Mouse (Mus musculus) gastrocnemius, adult 18-20 months (tissue): Measurements from ENCODE around the gene Hist2h2aa2. TPM values are rescaled to one million over a fixed set of nuclear protein-coding genes. Genes with fewer than 3 reads are reported as not detected.
"Not testable (repeated sequence)": the region's sequence is repeated elsewhere in the genome, so short reads cannot be mapped to it uniquely, and the experiment has no call there.

Source experiments
- DNase-seq: peaks from one replicate; pipeline ENCODE4 v3.0.0; 2021; ENCODE audit warnings: low spot score
- total RNA-seq, 2 experiments: library from RNA; stranded (reverse); gene quantifications; 2 replicates each; pipeline ENCODE4 v1.2.3; 2021

Hist2h2aa2 gene
- total RNA-seq, 2 experiments from 2014 or later = 170 to 186 TPM

DNA sequence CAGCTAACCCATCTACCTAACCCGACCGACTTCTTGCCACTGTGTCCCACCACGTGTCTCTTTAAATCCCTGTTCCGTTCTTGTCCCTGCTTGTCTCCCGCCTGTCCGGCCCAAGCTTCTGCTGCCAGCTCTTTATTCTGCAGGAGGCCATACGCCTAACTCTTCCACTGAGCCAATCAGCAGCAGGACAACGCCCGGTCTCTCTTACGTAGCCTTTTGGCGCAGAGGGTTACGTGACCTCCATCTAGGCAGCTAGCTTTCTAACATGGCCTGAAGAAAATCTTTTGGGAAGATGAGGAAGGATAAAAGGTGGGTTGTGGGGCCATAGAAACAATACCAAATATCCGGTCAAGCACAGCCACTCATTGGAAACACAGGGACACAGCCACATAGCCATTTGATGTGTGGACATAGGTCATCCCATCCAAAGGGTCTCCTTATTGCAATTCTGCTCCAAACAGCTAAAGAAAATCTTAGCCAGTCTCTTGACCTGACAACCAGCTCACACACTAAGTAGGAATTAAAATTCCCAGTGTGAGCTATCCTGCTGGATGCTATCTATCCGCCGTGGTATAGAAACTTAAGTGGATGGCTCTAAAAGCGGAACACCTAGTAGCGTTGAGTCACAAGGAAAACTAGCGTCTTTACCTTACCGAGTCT lies 22.3 kb upstream of the Hist2h2aa2 start:
- peak; percentile 90 for DNase-seq

DNA sequence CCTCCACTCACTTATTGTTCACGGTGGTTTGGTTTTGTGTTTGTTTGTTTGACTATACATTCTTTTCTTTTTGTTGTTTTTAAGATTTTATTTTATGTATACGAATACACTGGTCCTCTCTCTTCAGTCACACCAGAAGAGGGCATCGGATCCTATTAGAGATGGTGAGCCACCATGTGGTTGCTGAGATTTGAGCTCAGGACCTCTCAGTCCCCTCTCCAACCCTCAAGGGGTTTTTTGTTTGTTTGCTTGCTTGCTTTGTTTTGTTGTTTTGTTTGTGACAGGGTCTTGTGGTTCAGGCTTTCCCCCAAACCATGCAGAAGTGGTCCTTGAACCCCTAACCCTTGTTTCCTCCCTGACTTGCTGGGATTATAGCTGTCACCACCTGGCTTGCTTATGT lies 21.5 kb upstream of the Hist2h2aa2 start:
- no peak for DNase-seq

DNA sequence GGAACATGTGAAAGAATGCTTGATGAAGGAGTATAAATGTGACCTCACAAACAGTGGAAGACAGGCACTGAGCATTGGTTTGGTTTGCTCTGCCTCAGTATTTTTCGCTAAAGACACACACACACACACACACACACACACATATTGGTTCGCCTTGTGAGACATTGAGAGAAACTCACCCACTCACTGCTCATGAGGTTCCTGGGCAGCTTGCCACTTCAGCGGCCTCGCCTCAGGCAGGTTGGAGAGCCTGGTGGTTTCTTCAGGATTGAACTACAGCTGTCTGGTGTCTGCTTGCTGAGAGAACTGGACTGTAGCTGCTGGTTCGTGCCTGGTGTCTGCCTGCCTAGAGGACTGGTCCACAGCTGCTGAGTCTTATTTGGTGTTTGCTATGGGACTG lies 20.1 kb upstream of the Hist2h2aa2 start:
- no peak for DNase-seq

GRCm38 (mm10) chr3:96257190-96257589 lies 17.1 kb upstream of the Hist2h2aa2 start:
- DNase-seq = no peak

DNA sequence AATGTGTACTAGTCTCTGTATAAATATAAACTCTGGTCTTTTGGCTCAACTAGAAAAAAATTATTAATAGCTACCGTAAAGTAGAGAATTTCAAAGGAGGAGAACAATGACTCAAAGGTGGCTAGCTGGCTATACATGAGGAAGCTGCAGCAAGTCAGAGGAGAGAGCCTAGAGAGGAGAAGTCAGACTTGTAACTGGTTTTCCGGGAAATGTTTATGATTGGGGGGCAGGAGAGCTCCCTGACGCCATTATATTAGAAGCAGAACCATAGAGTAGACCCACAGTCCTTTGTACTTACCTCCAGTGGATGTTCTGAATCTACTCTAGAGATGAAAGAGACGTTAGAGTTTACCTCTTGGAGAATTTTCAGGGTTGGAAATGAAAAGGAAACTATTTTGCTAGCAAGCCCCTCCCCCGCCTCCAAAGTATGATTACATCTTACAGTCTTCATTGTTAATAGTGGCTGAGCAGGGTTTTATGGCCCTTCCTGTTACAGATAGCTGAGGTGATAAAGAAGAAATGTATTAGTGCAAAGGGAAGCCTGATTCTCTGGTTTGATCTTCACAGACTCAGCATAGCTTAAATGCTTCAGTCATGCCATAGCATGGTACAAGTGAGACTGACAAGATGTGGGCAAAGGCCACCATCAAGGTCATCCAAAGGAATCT lies 16.0 kb upstream of the Hist2h2aa2 start:
- DNase-seq = no peak

GRCm38 (mm10) chr3:96254683-96255355 lies 14.7 kb upstream of the Hist2h2aa2 start:
- DNase-seq = no peak

DNA sequence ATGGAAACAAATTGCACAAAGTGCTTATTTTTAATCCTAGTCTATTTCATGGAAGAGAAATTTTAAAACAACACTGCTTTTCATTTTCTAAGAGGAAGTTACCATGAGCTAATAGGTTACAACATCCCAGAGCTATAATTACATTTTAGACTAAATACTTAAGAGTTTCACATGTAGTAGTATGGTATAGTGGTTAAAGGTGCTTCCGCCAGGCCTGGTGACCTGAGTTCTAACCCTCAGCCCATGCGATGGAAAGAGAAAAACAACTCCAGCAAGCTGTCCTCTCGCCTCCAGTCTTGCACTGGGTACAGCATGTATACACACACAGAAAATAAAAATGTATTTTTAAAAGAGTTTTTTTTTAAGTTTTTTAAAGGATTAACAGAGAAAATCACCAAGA lies 11.7 kb upstream of the Hist2h2aa2 start:
- no peak for DNase-seq

GRCm38 (mm10) chr3:96250890-96251289 lies 10.8 kb upstream of the Hist2h2aa2 start:
- no peak for DNase-seq

- no peak for DNase-seq
These were observed 8.9 kb upstream of the Hist2h2aa2 start for GRCm38 (mm10) chr3:96249034-96249345.

DNA sequence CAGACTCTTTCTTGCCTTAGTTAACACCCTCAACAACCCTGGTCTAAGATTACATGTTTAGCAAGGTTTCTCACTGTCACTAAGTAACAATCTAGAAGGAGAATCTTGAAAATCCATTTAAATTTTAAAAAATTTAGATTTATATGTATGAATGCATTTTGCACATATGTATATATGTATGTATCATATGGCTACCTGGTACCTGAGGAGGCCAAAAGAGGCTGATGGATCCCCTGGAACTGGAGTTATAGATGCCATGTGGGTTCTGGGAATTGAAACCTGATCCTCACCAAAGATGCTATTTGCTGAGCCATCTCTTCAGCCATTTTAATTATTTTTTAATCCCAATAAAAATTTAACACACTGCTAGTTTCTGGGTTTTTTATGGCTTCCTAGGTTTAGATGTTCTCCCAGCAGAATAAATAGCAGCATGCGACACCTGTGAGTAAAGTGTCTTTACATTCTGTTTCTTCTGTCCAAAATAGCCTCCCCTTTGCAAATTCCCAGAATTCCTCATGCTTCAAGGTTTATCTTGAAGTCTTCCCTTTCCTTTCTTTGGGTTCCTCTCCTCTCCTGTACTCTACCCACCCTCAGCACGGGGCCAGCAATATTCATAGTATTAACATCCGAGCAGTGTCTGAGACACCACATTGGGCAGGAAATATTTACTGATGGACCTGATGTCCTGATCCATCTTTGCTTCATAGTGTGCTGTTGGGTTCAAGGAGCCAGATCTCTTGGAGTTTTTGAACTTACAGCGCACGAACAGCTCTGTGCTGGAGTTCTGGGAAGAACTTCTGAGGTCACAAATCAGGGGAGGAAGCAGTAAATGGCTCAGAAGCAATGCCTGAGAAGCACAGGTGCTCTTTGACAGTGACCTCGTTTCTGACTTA lies 8.3 kb upstream of the Hist2h2aa2 start:
- no peak for DNase-seq

DNA sequence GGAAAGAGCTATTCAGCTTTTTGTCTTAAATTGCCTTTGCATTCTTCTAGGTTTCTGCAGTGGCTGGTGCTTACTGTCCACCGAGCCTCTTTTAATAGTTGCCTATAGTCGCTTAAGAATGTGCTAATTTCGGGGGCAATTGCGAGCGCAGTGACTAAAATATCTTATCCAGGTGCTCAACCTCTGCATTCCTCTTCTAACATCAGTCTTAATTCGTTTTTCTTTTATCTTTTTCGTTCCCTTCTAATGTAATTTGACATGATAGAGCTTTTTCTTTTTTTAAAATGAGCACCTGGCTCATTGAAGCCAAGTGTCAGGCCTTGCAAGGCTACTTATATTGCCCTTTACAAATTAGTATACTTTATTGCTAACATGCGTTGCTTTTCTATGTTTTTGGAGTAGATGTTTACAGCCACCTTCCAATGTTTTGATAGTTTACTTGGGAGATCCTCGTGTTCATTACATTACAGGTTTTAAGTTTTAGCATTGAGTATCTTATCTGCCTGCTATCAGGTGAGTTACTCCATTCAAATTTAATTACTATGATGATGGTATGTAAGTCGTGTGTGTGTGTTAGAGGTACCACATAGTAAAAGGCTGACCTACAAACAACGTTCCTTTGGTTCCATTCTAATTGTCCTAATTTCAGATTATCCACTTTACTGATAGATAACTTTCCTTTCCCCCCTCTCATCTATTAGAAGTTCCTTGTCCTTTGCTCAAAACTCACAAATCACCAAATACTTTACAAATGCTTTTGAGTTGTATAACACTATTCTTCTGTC lies 7.5 kb upstream of the Hist2h2aa2 start:
- DNase-seq = no peak

GRCm38 (mm10) chr3:96246427-96246856 lies 6.4 kb upstream of the Hist2h2aa2 start, which contains the start of gene Hist2h3c1:
Gene Hist2h3c1 (plus strand): TSS chr3:96246685.
- not testable (repeated sequence) for DNase-seq

- not testable (repeated sequence) for DNase-seq
These were observed 5.9 kb upstream of the Hist2h2aa2 start for GRCm38 (mm10) chr3:96246018-96246417.

- peak; percentile 86 for DNase-seq
These were observed 5.2 kb upstream of the Hist2h2aa2 start, which contains the start of gene Hist2h2aa1 for GRCm38 (mm10) chr3:96245003-96245886. Gene Hist2h2aa1 (plus strand): TSS chr3:96245497.

DNA sequence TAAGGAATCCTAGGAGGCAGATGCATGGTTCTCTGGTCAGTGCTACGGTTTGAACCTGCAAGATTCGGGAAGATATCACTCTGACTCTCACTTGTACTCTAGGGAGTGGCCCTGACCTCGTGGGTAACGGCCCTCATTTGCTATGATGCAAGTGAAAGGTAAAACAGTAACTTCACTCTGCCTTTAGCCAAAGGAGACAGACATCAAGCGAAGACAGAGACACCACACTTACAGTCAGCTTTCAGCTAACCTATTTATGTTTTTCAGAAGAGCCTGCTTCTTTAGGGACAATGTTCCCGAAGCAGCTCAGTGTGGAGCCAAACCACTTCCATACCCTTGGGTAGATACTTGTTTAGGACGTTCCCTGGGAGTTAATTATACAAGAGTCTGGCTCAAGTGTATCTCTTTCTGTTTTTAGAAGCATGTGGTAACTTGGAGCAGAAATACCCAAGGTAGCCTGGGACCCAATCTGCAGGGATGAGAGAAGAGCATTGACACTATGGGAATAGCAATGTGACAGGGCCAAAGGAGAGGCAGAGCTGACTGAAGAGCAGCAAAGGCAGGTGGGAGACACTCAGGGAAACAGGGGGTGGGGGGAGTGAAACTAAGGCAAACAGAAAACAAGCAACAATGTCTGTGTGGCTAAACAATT lies 4.0 kb upstream of the Hist2h2aa2 start:
- DNase-seq = no peak

DNA sequence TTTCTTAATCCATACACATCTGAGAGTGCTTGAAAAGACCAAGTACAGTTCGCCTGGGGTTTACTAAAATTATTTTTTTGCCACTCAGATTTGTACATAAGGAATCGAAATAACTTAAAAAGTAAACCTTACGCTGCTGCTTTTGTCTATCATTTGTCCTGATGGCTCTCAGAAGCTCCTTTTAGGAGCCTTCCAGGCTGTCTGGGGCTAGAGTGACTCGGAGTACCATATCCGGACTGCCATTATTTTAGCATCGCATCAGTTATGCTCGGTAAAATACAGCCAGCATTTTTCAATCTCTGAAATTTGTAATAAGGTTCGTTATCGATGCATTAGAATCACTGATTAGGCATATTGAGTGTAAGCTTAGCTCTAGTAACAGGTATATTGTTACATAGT lies 722 bp upstream of the Hist2h2aa2 start:
- DNase-seq = no peak

- DNase-seq = not testable (repeated sequence)
These were observed 902 bp downstream of the Hist2h2aa2 start, which contains the start of gene Hist2h3c2 for GRCm38 (mm10) chr3:96238954-96239793. Gene Hist2h3c2 (minus strand): TSS chr3:96239127.

DNA sequence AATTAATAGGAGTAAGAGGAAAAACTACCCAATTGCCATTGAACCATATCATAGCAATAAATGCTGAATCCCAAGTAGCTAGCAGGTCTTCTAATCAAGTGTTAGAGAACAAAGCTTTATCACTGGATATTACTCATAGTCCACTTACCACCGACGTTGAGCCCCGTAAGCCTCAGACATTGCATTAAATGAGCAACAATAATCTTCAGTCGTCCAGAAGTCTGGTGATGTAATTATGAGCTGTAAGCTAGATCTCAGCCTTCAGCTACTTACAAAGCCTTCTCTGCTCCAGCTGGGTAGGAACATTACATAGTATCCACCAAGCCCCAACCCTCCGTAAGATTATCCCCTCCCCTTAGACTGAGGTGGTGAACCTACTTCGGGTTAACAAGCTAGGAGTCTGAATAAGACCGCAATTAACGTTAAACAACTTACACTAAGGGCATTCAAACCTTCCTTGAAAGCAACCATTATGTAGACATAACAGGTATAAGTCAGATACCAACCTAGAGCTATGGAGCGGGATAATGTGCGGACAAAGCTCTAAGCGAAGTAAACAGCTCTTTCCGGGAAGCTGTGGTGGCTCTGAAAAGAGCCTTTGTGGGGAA lies 2.1 kb downstream of the Hist2h2aa2 start:
- no peak for DNase-seq
